ENCODE assay signal across 8 mouse cellular contexts in genomic region chr9:75435918-75436317, GRCm38 (mm10). TPM values are rescaled to one million over a fixed set of nuclear protein-coding genes. Genes with fewer than 3 reads are reported as not detected.
DNase-seq lines count a peak whose midpoint lies in the region; ATAC-seq and TF ChIP-seq lines count a peak whose summit lies in the region.

No protein-coding gene starts in this region.

- H3K79me2 ChIP-seq in CH12.LX (replicated peaks; ENCODE audit: control insufficient read depth, extremely low read depth, insufficient read depth, poor library complexity, severe bottlenecking): no peaks in the 10 kb centered on the region

- 6% methylated on average over 12 of the region's 12 CpGs for WGBS in forebrain, embryonic 11.5 days
- 2% methylated on average over 12 of the region's 12 CpGs for WGBS in heart, embryonic 15.5 days
- WGBS in liver, postnatal 0 days (ENCODE audit: insufficient replicate concordance): 5% methylated on average over 12 of the region's 12 CpGs
- 5% methylated on average over 12 of the region's 12 CpGs for WGBS in neural tube, embryonic 14.5 days

- peak; percentile 36 for TF ChIP-seq POLR2A in CH12.LX (IDR thresholded peaks at IDR 0.05; ENCODE audit: low read depth, low read length)

- peaks cover 12 to 51% of the 10 kb centered on the region in 2 experiments for H3K4me1 ChIP-seq in CH12.LX (ENCODE audit: control insufficient read depth in 1 of 2, insufficient read depth in 2 of 2)
- H3K4me1 ChIP-seq in forebrain, embryonic 11.5 days (replicated peaks; ENCODE audit: control insufficient read depth, insufficient read depth, low read length): 0 out of 2 replicates have a peak, but pooled peaks cover 2% of the 10 kb centered on the region
- peaks cover 20% of the 10 kb centered on the region for H3K4me1 ChIP-seq in heart, embryonic 15.5 days (replicated peaks)
- H3K4me1 ChIP-seq in liver, postnatal 0 days (ENCODE audit: insufficient read depth): peaks cover 3% of the 10 kb centered on the region; the same call in 1 of the 2 replicates
- H3K4me1 ChIP-seq in neural tube, embryonic 14.5 days (ENCODE audit: control insufficient read depth, insufficient read depth, low read length): no peaks in the 10 kb centered on the region

- peak; percentile 84 for ATAC-seq in forebrain, embryonic 11.5 days (replicated peaks; ENCODE audit: low FRiP score)
- ATAC-seq in heart, embryonic 15.5 days (replicated peaks; ENCODE audit: insufficient number of reproducible peaks, insufficient read depth, low FRiP score, low read depth): peak; percentile 85
- peak; percentile 70 for ATAC-seq in liver, postnatal 0 days
- 0 out of 2 replicates have a peak, but pooled peaks have one; percentile 24 for ATAC-seq in neural tube, embryonic 14.5 days (ENCODE audit: low read depth)

- peak overlapping the region; percentile 54 for H3K9ac ChIP-seq in CH12.LX (ENCODE audit: insufficient read depth, low read depth)
- H3K9ac ChIP-seq in forebrain, embryonic 11.5 days (ENCODE audit: low read length): peak overlapping the region; percentile 21; the same call in 1 of the 2 replicates
- H3K9ac ChIP-seq in heart, embryonic 15.5 days: no peak overlapping the region
- H3K9ac ChIP-seq in liver, postnatal 0 days (replicated peaks): no peak overlapping the region
- H3K9ac ChIP-seq in neural tube, embryonic 14.5 days (replicated peaks; ENCODE audit: low read depth, low read length): no peak overlapping the region

- dilution Hi-C loops in CH12.LX (cut with MboI; ENCODE audit: extremely low pct_ligation_motif_present, extremely low pct_unique_long_range_greater_than_20kb, low sequenced_read_pairs): no loop called here

- no peak overlapping the region for H3K4me3 ChIP-seq in CH12.LX (replicated peaks in 1 of 3; ENCODE audit: low read depth in 2 of 3, low read length in 2 of 3, poor library complexity in 1 of 3)
- H3K4me3 ChIP-seq in forebrain, embryonic 11.5 days (ENCODE audit: low read depth, low read length): no peak overlapping the region
- no peak overlapping the region for H3K4me3 ChIP-seq in heart, embryonic 15.5 days
- H3K4me3 ChIP-seq in liver, postnatal 0 days (ENCODE audit: low read depth, low read length): no peak overlapping the region
- no peak overlapping the region for H3K4me3 ChIP-seq in neural tube, embryonic 14.5 days (ENCODE audit: low read depth, low read length)

- DNase-seq in CH12.LX (ENCODE audit: extremely low read depth): peak; percentile 91
- DNase-seq in adrenal gland, postnatal 4 days (ENCODE audit: low spot score in 2 of 2): peak; percentile 28 to 61
- peak; percentile 85 for DNase-seq in forebrain, embryonic 11.5 days (ENCODE audit: low spot score)
- peak; percentile 85 to 94 for DNase-seq in kidney, postnatal 25 days
- peak; percentile 70 for DNase-seq in liver, postnatal 0 days
- peak; percentile 86 for DNase-seq in testis, postnatal 14 days (ENCODE audit: low spot score)

- in situ Hi-C loops in CH12.LX (cut with MboI; ENCODE audit: low pct_ligation_motif_present, low pct_unique_long_range_greater_than_20kb, low sequenced_read_pairs): loop anchor here (10.0 kb wide), 1 partner anchor 121 kb away; no protein-coding TSS in a partner anchor

- peak overlapping the region; percentile 90 for H3K4me2 ChIP-seq in CH12.LX (ENCODE audit: insufficient read depth, low read depth, poor library complexity, severe bottlenecking)
- no peak overlapping the region for H3K4me2 ChIP-seq in forebrain, embryonic 11.5 days (ENCODE audit: low read depth, low read length, severe bottlenecking)
- H3K4me2 ChIP-seq in heart, embryonic 15.5 days: peak overlapping the region; percentile 32; the same call in 1 of the 2 replicates
- peak overlapping the region; percentile 27; the same call in 1 of the 2 replicates for H3K4me2 ChIP-seq in liver, postnatal 0 days (ENCODE audit: low read depth, low read length)
- H3K4me2 ChIP-seq in neural tube, embryonic 14.5 days (ENCODE audit: low read depth, low read length): no peak overlapping the region

- no peak; the same call in 1 of the 2 replicates for TF ChIP-seq EP300 in CH12.LX (IDR thresholded peaks at IDR 0.05; ENCODE audit: low read length)
- TF ChIP-seq EP300 in liver, postnatal 0 days (IDR thresholded peaks at IDR 0.05; ENCODE audit: low read depth): no peak

- H3K36me3 ChIP-seq in CH12.LX (replicated peaks in 1 of 2; ENCODE audit: control insufficient read depth in 1 of 2, insufficient read depth in 1 of 2, low read length in 1 of 2): no peaks in the 10 kb centered on the region
- no peaks in the 10 kb centered on the region for H3K36me3 ChIP-seq in forebrain, embryonic 11.5 days (ENCODE audit: control insufficient read depth, insufficient read depth, low read length)
- no peaks in the 10 kb centered on the region for H3K36me3 ChIP-seq in heart, embryonic 15.5 days
- no peaks in the 10 kb centered on the region for H3K36me3 ChIP-seq in liver, postnatal 0 days (replicated peaks; ENCODE audit: insufficient read depth, low read length)
- no peaks in the 10 kb centered on the region for H3K36me3 ChIP-seq in neural tube, embryonic 14.5 days (ENCODE audit: control insufficient read depth, insufficient read depth, low read length)

- no peaks in the 10 kb centered on the region for H3K9me3 ChIP-seq in CH12.LX (replicated peaks; ENCODE audit: low read length)
- H3K9me3 ChIP-seq in forebrain, embryonic 11.5 days (ENCODE audit: control insufficient read depth, low read length): no peaks in the 10 kb centered on the region
- H3K9me3 ChIP-seq in heart, embryonic 15.5 days (replicated peaks): no peaks in the 10 kb centered on the region
- H3K9me3 ChIP-seq in liver, postnatal 0 days (ENCODE audit: low read length): no peaks in the 10 kb centered on the region
- no peaks in the 10 kb centered on the region for H3K9me3 ChIP-seq in neural tube, embryonic 14.5 days (ENCODE audit: control insufficient read depth, low read length)

- H3K27ac ChIP-seq in CH12.LX (ENCODE audit: insufficient read depth, low read depth): peak overlapping the region; percentile 74
- H3K27ac ChIP-seq in forebrain, embryonic 11.5 days (ENCODE audit: low read depth, low read length): 0 out of 2 replicates have a peak overlapping the region, but pooled peaks have one; percentile 34
- peak overlapping the region; percentile 37; the same call in 1 of the 2 replicates for H3K27ac ChIP-seq in heart, embryonic 15.5 days
- H3K27ac ChIP-seq in liver, postnatal 0 days (ENCODE audit: low read depth): no peak overlapping the region
- H3K27ac ChIP-seq in neural tube, embryonic 14.5 days (ENCODE audit: low read depth, low read length): no peak overlapping the region

- TF ChIP-seq RAD21 in CH12.LX (IDR thresholded peaks at IDR 0.05; ENCODE audit: low read depth, low read length): no peak

- TF ChIP-seq CTCF in CH12.LX (conservative IDR thresholded peaks at IDR 0.05 in 1 of 2, IDR thresholded peaks at IDR 0.05 in 1 of 2; ENCODE audit: low read depth in 2 of 2, low read length in 2 of 2): no peak
- no peak for TF ChIP-seq CTCF in liver, postnatal 0 days (IDR thresholded peaks at IDR 0.05; ENCODE audit: low read depth)

- H3K27me3 ChIP-seq in CH12.LX (replicated peaks): no peaks in the 10 kb centered on the region
- H3K27me3 ChIP-seq in forebrain, embryonic 11.5 days (ENCODE audit: control insufficient read depth, insufficient read depth, low read length): no peaks in the 10 kb centered on the region
- no peaks in the 10 kb centered on the region for H3K27me3 ChIP-seq in heart, embryonic 15.5 days
- H3K27me3 ChIP-seq in liver, postnatal 0 days (ENCODE audit: insufficient read depth, low read length): no peaks in the 10 kb centered on the region
- no peaks in the 10 kb centered on the region for H3K27me3 ChIP-seq in neural tube, embryonic 14.5 days (ENCODE audit: control insufficient read depth, insufficient read depth, low read length)

TF ChIP-seq in CH12.LX, 34 proteins besides CTCF, POLR2A, EP300 and RAD21 (continues in another document):
- TF ChIP-seq PAX5 (IDR thresholded peaks at IDR 0.05; ENCODE audit: low read length) (no peak), MYC (IDR thresholded peaks at IDR 0.05; ENCODE audit: low read depth, low read length) (no peak), HCFC1 (IDR thresholded peaks at IDR 0.05; ENCODE audit: low read depth, low read length) (0 out of 2 replicates have a peak, but pooled peaks have one; percentile 26), JUND (conservative IDR thresholded peaks at IDR 0.05; ENCODE audit: low read depth, low read length) (no peak), BHLHE40 (IDR thresholded peaks at IDR 0.05; ENCODE audit: low read depth, low read length) (no peak; the same call in 1 of the 2 replicates), MAFK (IDR thresholded peaks at IDR 0.05; ENCODE audit: insufficient replicate concordance, low read length) (no peak), MAX (IDR thresholded peaks at IDR 0.05; ENCODE audit: low read length) (no peak), JUN (IDR thresholded peaks at IDR 0.05; ENCODE audit: insufficient read depth, low read depth, low read length) (0 out of 2 replicates have a peak, but pooled peaks have one; percentile 36), SMC3 (IDR thresholded peaks at IDR 0.05; ENCODE audit: low read depth, low read length) (no peak), CHD1 (IDR thresholded peaks at IDR 0.05; ENCODE audit: low read depth, low read length) (no peak), CHD2 (IDR thresholded peaks at IDR 0.05; ENCODE audit: low read length) (0 out of 2 replicates have a peak, but pooled peaks have one; percentile 17), RCOR1 (conservative IDR thresholded peaks at IDR 0.05; ENCODE audit: low read depth, low read length) (0 out of 2 replicates have a peak, but pooled peaks have one; percentile 24)

RNA-seq across cellular contexts. Expression of gene Leo1, which starts 5.4 kb away (rescaled TPM):
- total RNA-seq in CH12.LX (2012; rRNA removed) (49.9 and 59.7 TPM in 2 replicates), CH12.LX (2014; rRNA removed) (43.1 and 46.7 TPM in 2 replicates)
- polyA plus RNA-seq in CH12.LX (2012; ENCODE audit: insufficient read length, low read depth): 60.7 and 73.4 TPM in 2 replicates
- total RNA-seq in adrenal gland, postnatal 4 days (2021): 10 to 100 TPM; 36.0 to 37.0 TPM
- polyA plus RNA-seq in forebrain, embryonic 11.5 days (2014; fragmentation: Nextera tagmentation; extraction: Ambion mirVana): 52.6 and 52.8 TPM in 2 replicates
- 27.1 and 27.7 TPM in 2 replicates for polyA plus RNA-seq in heart, embryonic 15.5 days (2015; fragmentation: Nextera tagmentation; extraction: Ambion mirVana)
- polyA plus RNA-seq in liver, postnatal 0 days (2015; fragmentation: Nextera tagmentation; extraction: Ambion mirVana): 10.5 and 11.3 TPM in 2 replicates
- 40.7 and 40.8 TPM in 2 replicates for polyA plus RNA-seq in neural tube, embryonic 14.5 days (2014; fragmentation: Nextera tagmentation; extraction: Ambion mirVana)

RNA-seq across cellular contexts. Expression of gene Mapk6, which starts 26.1 kb away (rescaled TPM):
- total RNA-seq in CH12.LX (2012; rRNA removed): 34.2 and 41.0 TPM in 2 replicates
- total RNA-seq in CH12.LX (2014; rRNA removed): 20.9 and 23.3 TPM in 2 replicates
- polyA plus RNA-seq in CH12.LX (2012; ENCODE audit: insufficient read length, low read depth): 53.5 and 62.2 TPM in 2 replicates
- 10 to 100 TPM; 45.4 to 46.7 TPM for total RNA-seq in adrenal gland, postnatal 4 days (2021)
- polyA plus RNA-seq in forebrain, embryonic 11.5 days (2014; fragmentation: Nextera tagmentation; extraction: Ambion mirVana): 179 and 181 TPM in 2 replicates
- polyA plus RNA-seq in heart, embryonic 15.5 days (2015; fragmentation: Nextera tagmentation; extraction: Ambion mirVana): 36.4 and 42.3 TPM in 2 replicates
- 17.2 and 18.4 TPM in 2 replicates for polyA plus RNA-seq in liver, postnatal 0 days (2015; fragmentation: Nextera tagmentation; extraction: Ambion mirVana)
- 186 and 191 TPM in 2 replicates for polyA plus RNA-seq in neural tube, embryonic 14.5 days (2014; fragmentation: Nextera tagmentation; extraction: Ambion mirVana)

Comparison
In these comparisons a context has a peak if more than half of its experiments do, and no peak if none do; other contexts are left out.
1. H3K27ac ChIP-seq: peak in CH12.LX (single experiment), forebrain, embryonic 11.5 days (single experiment) and heart, embryonic 15.5 days (single experiment); none in liver, postnatal 0 days (single experiment) and neural tube, embryonic 14.5 days (single experiment).
2. H3K4me2 ChIP-seq: peak in CH12.LX (single experiment), heart, embryonic 15.5 days (single experiment) and liver, postnatal 0 days (single experiment); none in forebrain, embryonic 11.5 days (single experiment) and neural tube, embryonic 14.5 days (single experiment).
3. H3K9ac ChIP-seq: peak in CH12.LX (single experiment) and forebrain, embryonic 11.5 days (single experiment); none in heart, embryonic 15.5 days (single experiment), liver, postnatal 0 days (single experiment) and neural tube, embryonic 14.5 days (single experiment).
4. ATAC-seq: peak in every context shown above with its lines; median percentile 85 in heart, embryonic 15.5 days; 84 in forebrain, embryonic 11.5 days; 70 in liver, postnatal 0 days; 24 in neural tube, embryonic 14.5 days.
5. Peak in every context shown above with its lines, with median percentiles within 50 percentile points of each other: DNase-seq.